Mouse (Mus musculus) left cerebral cortex, adult 18-20 months (tissue): ENCODE data around the gene Vdac1. TPM values are rescaled to one million over a fixed set of nuclear protein-coding genes. Genes with fewer than 3 reads are reported as not detected.
A peak's percentile ranks its signal among the peaks of the same experiment; 100 is the strongest.
"Not testable (repeated sequence)": the region's sequence is repeated elsewhere in the genome, so short reads cannot be mapped to it uniquely, and the experiment has no call there.

Source experiments
- DNase-seq, 2 experiments: peaks; one replicate each; pipeline ENCODE4 v3.0.0; 2021 to 2022; ENCODE audit warnings: low spot score in 2 of 2, mixed read lengths in 1 of 2
- total RNA-seq, 2 experiments: library from RNA; stranded (reverse); gene quantifications; 2 replicates each; pipeline ENCODE4 v1.2.3; 2021

The Vdac1 gene
- total RNA-seq, 2 experiments from 2014 or later = 560 to 576 TPM

GRCm38 (mm10) chr11:52370135-52370452, 9.4 kb downstream of the Vdac1 start:
- no peak for DNase-seq

GRCm38 (mm10) chr11:52370538-52370937, 9.9 kb downstream of the Vdac1 start:
- DNase-seq = peak; percentile 41 to 53

- DNase-seq = no peak
These were observed 13.2 kb downstream of the Vdac1 start for GRCm38 (mm10) chr11:52373841-52374240.

- DNase-seq = peak in 1 of 2 experiments; percentile 49
These were observed 13.7 kb downstream of the Vdac1 start for GRCm38 (mm10) chr11:52374340-52374739.

- DNase-seq = no peak
These were observed 16.9 kb downstream of the Vdac1 start for GRCm38 (mm10) chr11:52377579-52377978.

GRCm38 (mm10) chr11:52379241-52379640, 18.6 kb downstream of the Vdac1 start:
- DNase-seq = no peak

GRCm38 (mm10) chr11:52383741-52384140, 23.1 kb downstream of the Vdac1 start:
- DNase-seq = no peak

GRCm38 (mm10) chr11:52384667-52385066, 24.0 kb downstream of the Vdac1 start:
- DNase-seq = no peak

- no peak for DNase-seq
These were observed 26.2 kb downstream of the Vdac1 start for GRCm38 (mm10) chr11:52386892-52387291.

- no peak for DNase-seq
These were observed 27.5 kb downstream of the Vdac1 start for GRCm38 (mm10) chr11:52388150-52388549.

GRCm38 (mm10) chr11:52388979-52389378, 28.3 kb downstream of the Vdac1 start:
- not testable (repeated sequence) for DNase-seq

GRCm38 (mm10) chr11:52389933-52390332, 29.3 kb downstream of the Vdac1 start:
- no peak for DNase-seq

- no peak for DNase-seq
These were observed 33.8 kb downstream of the Vdac1 start for GRCm38 (mm10) chr11:52394494-52394893.

GRCm38 (mm10) chr11:52395343-52395742, 34.7 kb downstream of the Vdac1 start:
- no peak for DNase-seq

GRCm38 (mm10) chr11:52395940-52396596, 35.4 kb downstream of the Vdac1 start, which contains the start of gene 9530068E07Rik:
TSS of gene 9530068E07Rik (plus strand) at chr11:52396428.
- peak; percentile 94 to 96 for DNase-seq

GRCm38 (mm10) chr11:52396597-52397188, 36.0 kb downstream of the Vdac1 start:
- DNase-seq = no peak

- DNase-seq = no peak
These were observed 36.8 kb downstream of the Vdac1 start for GRCm38 (mm10) chr11:52397385-52397987.

GRCm38 (mm10) chr11:52401476-52401875, 40.8 kb downstream of the Vdac1 start:
- no peak for DNase-seq

- DNase-seq = no peak
These were observed 41.9 kb downstream of the Vdac1 start for GRCm38 (mm10) chr11:52402566-52402965.

- DNase-seq = no peak
These were observed 43.5 kb downstream of the Vdac1 start for GRCm38 (mm10) chr11:52404209-52404608.

GRCm38 (mm10) chr11:52405196-52405688, 44.6 kb downstream of the Vdac1 start:
- DNase-seq = no peak

- no peak for DNase-seq
These were observed 48.7 kb downstream of the Vdac1 start for GRCm38 (mm10) chr11:52409316-52409715.
